Mouse (Mus musculus): ENCODE measurements around the gene Ppp1r37. TPM values are rescaled to one million over a fixed set of nuclear protein-coding genes. Genes with fewer than 3 reads are reported as not detected.
A peak's percentile ranks its signal among the peaks of the same experiment; 100 is the strongest.

Gene Ppp1r37
- total RNA-seq, 1 experiment = 25.3 TPM

DNA sequence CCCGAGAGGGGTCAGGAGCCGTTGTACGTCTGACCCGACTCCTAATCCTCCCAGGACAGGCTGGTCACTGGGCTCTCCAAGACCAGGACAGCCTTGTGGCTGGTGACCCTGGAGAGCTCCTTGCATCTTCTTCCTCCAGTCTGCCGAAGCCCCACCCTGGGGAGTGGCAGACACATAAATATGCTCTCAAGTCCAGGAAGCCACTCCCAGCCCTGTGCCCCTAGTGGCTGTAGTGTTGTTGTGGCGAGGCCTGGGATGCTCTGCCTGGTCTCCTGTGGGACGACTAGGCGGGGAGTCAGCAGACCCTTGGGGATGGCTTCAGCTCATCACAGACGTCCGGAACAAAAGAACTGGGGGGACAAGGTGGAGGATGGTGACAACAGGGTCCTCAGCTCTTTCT is 31.8 kb downstream of the Ppp1r37 start:
- H3K27ac ChIP-seq (ENCODE audit: insufficient read depth, low read depth, low read length, poor library complexity, severe bottlenecking) = no peak overlapping the region
- no peak overlapping the region for H3K9ac ChIP-seq (ENCODE audit: insufficient read depth, low read depth, low read length, poor library complexity, severe bottlenecking)
- in situ Hi-C loops (cut with MboI; ENCODE audit: low sequenced_read_pairs in 2 of 2, unreplicated experiment in 2 of 2) = no loop called here
- peaks cover 2 to 6% of the 10 kb centered on the region in 2 experiments; a peak in 2 of 4 replicates for H3K4me1 ChIP-seq (ENCODE audit: control insufficient read depth in 2 of 2, insufficient read depth in 2 of 2, low read length in 2 of 2, poor library complexity in 1 of 2)
- H3K36me3 ChIP-seq (ENCODE audit: control insufficient read depth, insufficient read depth, low read length, poor library complexity, severe bottlenecking) = peaks cover 25% of the 10 kb centered on the region
- TF ChIP-seq ZC3H11A (IDR thresholded peaks at IDR 0.05; ENCODE audit: borderline replicate concordance, low read depth, low read length) = no peak
- no peak for TF ChIP-seq CHD2 (IDR thresholded peaks at IDR 0.05; ENCODE audit: low read depth, low read length)
- no peak for TF ChIP-seq ZNF384 (IDR thresholded peaks at IDR 0.05; ENCODE audit: low read depth, low read length)
- no peak for TF ChIP-seq HCFC1 (IDR thresholded peaks at IDR 0.05; ENCODE audit: borderline replicate concordance, insufficient read depth, low read length)
- no peak for TF ChIP-seq MAFK (IDR thresholded peaks at IDR 0.05; ENCODE audit: insufficient read depth, low read depth, low read length)
- no peaks in the 10 kb centered on the region for H3K9me3 ChIP-seq (ENCODE audit: control insufficient read depth, insufficient read depth, low read depth, low read length)
- H3K4me3 ChIP-seq (ENCODE audit: insufficient read depth in 1 of 2, low read depth in 1 of 2, low read length in 2 of 2, poor library complexity in 1 of 2, severe bottlenecking in 1 of 2) = no peak overlapping the region
- no peak for DNase-seq (ENCODE audit: low read depth, low spot score)

DNA sequence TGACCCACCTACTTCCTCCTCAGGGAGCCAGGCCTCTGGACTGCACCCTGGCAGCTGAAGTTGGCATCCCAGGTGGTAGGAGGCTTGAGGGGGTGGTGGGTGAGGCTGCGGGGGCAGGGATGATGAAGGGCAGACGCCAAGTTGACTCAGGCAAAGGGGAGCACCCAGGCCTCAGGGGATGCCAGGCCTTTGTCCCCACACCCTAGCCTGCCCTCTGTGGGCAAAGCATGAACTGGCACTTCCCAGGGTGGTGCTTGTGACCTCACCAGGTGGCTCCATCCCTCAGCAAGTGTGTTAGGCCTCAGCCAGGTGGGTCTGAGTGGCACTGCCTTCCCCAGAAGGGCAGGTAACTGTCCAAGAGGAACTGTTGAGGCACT is 37.8 kb downstream of the Ppp1r37 start:
- no peak for TF ChIP-seq HCFC1 (IDR thresholded peaks at IDR 0.05; ENCODE audit: borderline replicate concordance, insufficient read depth, low read length)
- in situ Hi-C loops (cut with MboI; ENCODE audit: low sequenced_read_pairs in 2 of 2, unreplicated experiment in 2 of 2) = no loop called here
- H3K4me3 ChIP-seq (ENCODE audit: insufficient read depth in 1 of 2, low read depth in 1 of 2, low read length in 2 of 2, poor library complexity in 1 of 2, severe bottlenecking in 1 of 2) = no peak overlapping the region

GRCm38 (mm10) chr7:19524420-19525104 is 38.3 kb downstream of the Ppp1r37 start:
- Histone ChIP-seq H3K36me3 (ENCODE audit: control insufficient read depth, insufficient read depth, low read length, poor library complexity, severe bottlenecking) (no peaks in the 10 kb centered on the region), H3K9ac (ENCODE audit: insufficient read depth, low read depth, low read length, poor library complexity, severe bottlenecking) (no peak overlapping the region; the same call in 1 of the 2 replicates), H3K27ac (ENCODE audit: insufficient read depth, low read depth, low read length, poor library complexity, severe bottlenecking) (no peak overlapping the region), H3K4me1 (ENCODE audit: control insufficient read depth in 2 of 2, insufficient read depth in 2 of 2, low read length in 2 of 2, poor library complexity in 1 of 2) (peaks cover 0 to 12% of the 10 kb centered on the region in 2 experiments; a peak in 1 of 4 replicates), H3K4me3 (ENCODE audit: insufficient read depth in 1 of 2, low read depth in 1 of 2, low read length in 2 of 2, poor library complexity in 1 of 2, severe bottlenecking in 1 of 2) (peak overlapping the region; percentile 18 to 53), H3K9me3 (ENCODE audit: control insufficient read depth, insufficient read depth, low read depth, low read length) (no peaks in the 10 kb centered on the region)
- DNase-seq (ENCODE audit: low read depth, low spot score) = no peak
- no peak for TF ChIP-seq ZC3H11A (IDR thresholded peaks at IDR 0.05; ENCODE audit: borderline replicate concordance, low read depth, low read length)
- in situ Hi-C loops (cut with MboI; ENCODE audit: low sequenced_read_pairs in 2 of 2, unreplicated experiment in 2 of 2) = no loop called here

More for the DNA sequence above, 37.8 kb downstream of the Ppp1r37 start:
- H3K9ac ChIP-seq (ENCODE audit: insufficient read depth, low read depth, low read length, poor library complexity, severe bottlenecking) = no peak overlapping the region
- peaks cover 0 to 12% of the 10 kb centered on the region in 2 experiments; a peak in 1 of 4 replicates for H3K4me1 ChIP-seq (ENCODE audit: control insufficient read depth in 2 of 2, insufficient read depth in 2 of 2, low read length in 2 of 2, poor library complexity in 1 of 2)
- no peaks in the 10 kb centered on the region for H3K36me3 ChIP-seq (ENCODE audit: control insufficient read depth, insufficient read depth, low read length, poor library complexity, severe bottlenecking)
- no peak overlapping the region for H3K27ac ChIP-seq (ENCODE audit: insufficient read depth, low read depth, low read length, poor library complexity, severe bottlenecking)
- no peak for DNase-seq (ENCODE audit: low read depth, low spot score)
- no peaks in the 10 kb centered on the region for H3K9me3 ChIP-seq (ENCODE audit: control insufficient read depth, insufficient read depth, low read depth, low read length)

DNA sequence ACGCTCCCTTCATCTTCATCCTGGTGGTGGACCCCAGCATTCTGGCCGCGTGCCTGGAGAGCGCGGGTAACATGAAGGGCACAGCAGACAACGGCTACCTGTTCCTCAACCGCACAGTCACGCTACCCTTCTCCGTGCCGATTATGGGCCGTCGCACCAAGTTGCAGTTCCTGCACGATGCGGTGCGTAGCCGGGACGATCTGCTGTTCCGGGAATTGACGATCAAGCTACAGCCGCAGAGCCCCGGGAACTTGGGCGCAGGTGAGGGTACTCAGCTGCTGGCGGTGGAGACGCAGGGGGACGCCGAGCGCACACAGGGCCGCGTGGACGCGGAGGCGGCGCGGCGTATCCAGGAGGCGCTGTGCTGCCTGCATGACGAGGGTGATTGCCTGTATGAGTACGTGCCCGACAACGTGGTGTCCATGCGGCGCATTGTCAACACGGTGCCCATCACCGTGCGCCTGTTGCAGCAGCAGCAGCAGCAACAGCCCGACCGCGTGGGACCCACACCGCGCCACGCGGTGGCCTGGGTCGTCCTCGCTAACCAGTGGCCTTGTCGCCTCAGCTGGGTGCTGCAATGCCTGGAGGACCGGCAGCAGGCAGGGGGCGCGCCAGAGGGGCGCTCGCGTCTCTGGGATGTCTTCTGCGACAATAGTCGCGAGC is 39.0 kb downstream of the Ppp1r37 start:
- peaks cover 0 to 12% of the 10 kb centered on the region in 2 experiments; a peak in 1 of 4 replicates for H3K4me1 ChIP-seq (ENCODE audit: control insufficient read depth in 2 of 2, insufficient read depth in 2 of 2, low read length in 2 of 2, poor library complexity in 1 of 2)
- no peak overlapping the region for H3K27ac ChIP-seq (ENCODE audit: insufficient read depth, low read depth, low read length, poor library complexity, severe bottlenecking)
- no peaks in the 10 kb centered on the region for H3K36me3 ChIP-seq (ENCODE audit: control insufficient read depth, insufficient read depth, low read length, poor library complexity, severe bottlenecking)
- DNase-seq (ENCODE audit: low read depth, low spot score) = no peak
- H3K4me3 ChIP-seq (ENCODE audit: insufficient read depth in 1 of 2, low read depth in 1 of 2, low read length in 2 of 2, poor library complexity in 1 of 2, severe bottlenecking in 1 of 2) = peak overlapping the region; percentile 18 to 53
- TF ChIP-seq HCFC1 (IDR thresholded peaks at IDR 0.05; ENCODE audit: borderline replicate concordance, insufficient read depth, low read length) (no peak), ZC3H11A (IDR thresholded peaks at IDR 0.05; ENCODE audit: borderline replicate concordance, low read depth, low read length) (no peak), ZNF384 (IDR thresholded peaks at IDR 0.05; ENCODE audit: low read depth, low read length) (no peak), MAFK (IDR thresholded peaks at IDR 0.05; ENCODE audit: insufficient read depth, low read depth, low read length) (no peak), CHD2 (IDR thresholded peaks at IDR 0.05; ENCODE audit: low read depth, low read length) (no peak)
- peak overlapping the region; percentile 9; the same call in 1 of the 2 replicates for H3K9ac ChIP-seq (ENCODE audit: insufficient read depth, low read depth, low read length, poor library complexity, severe bottlenecking)
- in situ Hi-C loops (cut with MboI; ENCODE audit: low sequenced_read_pairs in 2 of 2, unreplicated experiment in 2 of 2) = no loop called here
- no peaks in the 10 kb centered on the region for H3K9me3 ChIP-seq (ENCODE audit: control insufficient read depth, insufficient read depth, low read depth, low read length)
